Mouse (Mus musculus) liver, embryonic 14.5 days (tissue): Measurements from ENCODE around the gene Pitpnm1. TPM values are rescaled to one million over a fixed set of nuclear protein-coding genes. Genes with fewer than 3 reads are reported as not detected.
A peak's percentile ranks its signal among the peaks of the same experiment; 100 is the strongest.

Experiments
- ATAC-seq: fragments of 200-750 bp; cut with Nextera tagmentation; 2 replicates; pipeline ENCODE4 v1.8.0; 2017; ENCODE audit warnings: moderate number of reproducible peaks, mild to moderate bottlenecking, moderate library complexity; ENCODE audit not compliant: insufficient read depth
- DNase-seq, 3 experiments: peaks; one replicate each; pipeline ENCODE4 v3.0.0-alpha.2; 2012 to 2013; ENCODE audit warnings: low read depth in 3 of 3, low spot score in 3 of 3
- H3K27ac ChIP-seq: fragments of 300-500 bp; sonication (generic); 2 replicates; pipeline ENCODE4 v1.5.1; 2014; ENCODE audit warnings: moderate library complexity, mild to moderate bottlenecking, control low read depth, inconsistent platforms
- H3K27me3 ChIP-seq: fragments of 300-500 bp; sonication (generic); 2 replicates; pipeline ENCODE4 v1.6.1; 2014; ENCODE audit warnings: mild to moderate bottlenecking, low read length, moderate library complexity; ENCODE audit not compliant: control insufficient read depth, insufficient read depth
- H3K36me3 ChIP-seq: fragments of 300-500 bp; sonication (generic); replicated peaks from 2 replicates; pipeline ENCODE4 v1.6.1; 2014; ENCODE audit warnings: low read depth; ENCODE audit not compliant: control insufficient read depth, insufficient read depth
- H3K4me1 ChIP-seq, 2 experiments: fragments of 200-500 bp in 1 of 2; fragments of 300-500 bp in 1 of 2; sonication (generic) in 1 of 2; replicated peaks; 2 replicates each; pipeline ENCODE4 v1.6.1; 2012 to 2014; ENCODE audit warnings: antibody characterized with exemption in 1 of 2, inconsistent platforms in 1 of 2, low read length in 1 of 2; ENCODE audit not compliant: control insufficient read depth in 2 of 2, insufficient read depth in 2 of 2
- H3K4me2 ChIP-seq: fragments of 300-500 bp; sonication (generic); 2 replicates; pipeline ENCODE4 v1.6.1; 2014; ENCODE audit warnings: low read depth, mild to moderate bottlenecking, control low read depth, moderate library complexity
- H3K4me3 ChIP-seq, 2 experiments: fragments of 200-500 bp in 1 of 2; fragments of 300-500 bp in 1 of 2; sonication (generic) in 1 of 2; 2 replicates each; pipeline ENCODE4 v1.5.1; 2012 to 2014; ENCODE audit warnings: low read depth in 2 of 2, low read length in 2 of 2, mild to moderate bottlenecking in 2 of 2, control low read depth in 1 of 2, inconsistent platforms in 1 of 2, moderate library complexity in 1 of 2; ENCODE audit not compliant: insufficient read depth in 1 of 2
- H3K9ac ChIP-seq: fragments of 300-500 bp; sonication (generic); replicated peaks from 2 replicates; pipeline ENCODE4 v1.6.1; 2014; ENCODE audit warnings: mild to moderate bottlenecking, control low read depth, moderate library complexity
- H3K9me3 ChIP-seq: fragments of 300-500 bp; sonication (generic); 2 replicates; pipeline ENCODE4 v1.6.1; 2016; ENCODE audit warnings: low read length, mixed read lengths; ENCODE audit not compliant: control insufficient read depth
- CTCF ChIP-seq: IDR thresholded peaks from 2 replicates; pipeline ENCODE4 v1.5.1; 2016; ENCODE audit warnings: antibody characterized with exemption, low read depth, control low read depth
- EP300 ChIP-seq: IDR thresholded peaks from 2 replicates; pipeline ENCODE4 v1.6.1; 2016; ENCODE audit warnings: antibody characterized with exemption, low read depth
- WGBS: fragments of 180-500 bp; shearing (Covaris S2); extraction: QIAGEN DNeasy Blood & Tissue Kit; methylation state at CpG from one replicate; pipeline ENCODE4 v1.1.7; 2014; ENCODE audit not compliant: insufficient replicate concordance; 5-methylcytosine and 5-hydroxymethylcytosine counted together
- polyA plus RNA-seq, 2 experiments: library from polyadenylated mRNA; depleted of rRNA in 1 of 2; stranded (reverse) in 1 of 2; unstranded in 1 of 2; fragments of >200 nt; fragmentation: Nextera tagmentation in 1 of 2; extraction: Ambion mirVana in 1 of 2; gene quantifications; 2 replicates each; pipeline versions ENCODE4 v1.2.1 to v1.2.3; 2012 to 2014

Pitpnm1 gene
- polyA plus RNA-seq, 2 experiments, result 3.4 to 7.1 TPM

- TF ChIP-seq EP300 (no peak), CTCF (no peak)
- Histone ChIP-seq H3K4me2 (peak overlapping the region; percentile 88), H3K4me1 (peaks cover 4 to 12% of the 10 kb centered on the region in 2 experiments), H3K9ac (peak overlapping the region; percentile 35; the same call in 1 of the 2 replicates), H3K27ac (no peak overlapping the region), H3K9me3 (no peaks in the 10 kb centered on the region), H3K27me3 (no peaks in the 10 kb centered on the region), H3K4me3 (peak overlapping the region; percentile 38 to 94; a peak in 3 of 4 replicates), H3K36me3 (0 out of 2 replicates have a peak, but pooled peaks cover 3% of the 10 kb centered on the region)
- ATAC-seq, result peak; percentile 26
- no peak for DNase-seq
- 40% methylated on average over 9 of the region's 9 CpGs for WGBS
These were observed 48.1 kb downstream of the Pitpnm1 start for GRCm38 (mm10) chr19:4147782-4148490.

DNA sequence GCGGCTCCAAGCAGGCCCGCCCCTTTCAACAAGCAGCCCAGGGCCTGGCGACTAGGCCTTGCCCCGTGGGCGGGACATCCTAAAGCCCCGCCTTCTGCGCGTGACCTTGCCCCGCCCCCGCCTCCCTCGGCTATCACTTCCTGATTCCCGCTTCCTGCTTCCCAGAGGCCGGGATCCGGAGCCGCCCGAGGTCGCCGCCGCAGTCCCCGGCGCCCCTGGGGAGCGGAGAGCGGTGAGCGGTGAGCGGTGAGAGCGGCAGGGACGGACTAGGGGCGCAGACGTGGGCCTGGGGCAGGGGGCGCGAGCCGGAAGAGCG is 48.7 kb downstream of the Pitpnm1 start, which contains the start of gene Coro1b:
Coro1b (plus strand) TSS at position 129 of the 316 bp plus-strand sequence.
- peak; percentile 90 for ATAC-seq
- peak within 1 kb of the TSS; percentile 70 for H3K27ac ChIP-seq
- no peak for TF ChIP-seq CTCF
- TF ChIP-seq EP300, result no peak
- H3K27me3 ChIP-seq, result no peaks in the 10 kb centered on the region
- H3K9me3 ChIP-seq, result no peaks in the 10 kb centered on the region
- under 1% methylated on average over 29 of the region's 33 CpGs for WGBS
- peak within 1 kb of the TSS; percentile 91 for H3K9ac ChIP-seq
- peaks cover 4 to 12% of the 10 kb centered on the region in 2 experiments for H3K4me1 ChIP-seq
- peak; percentile 77 to 83 (median 78) for DNase-seq
- H3K36me3 ChIP-seq, result 0 out of 2 replicates have a peak, but pooled peaks cover 3% of the 10 kb centered on the region
- peak within 1 kb of the TSS; percentile 78 to 94 for H3K4me3 ChIP-seq
- H3K4me2 ChIP-seq, result peak within 1 kb of the TSS; percentile 88

DNA sequence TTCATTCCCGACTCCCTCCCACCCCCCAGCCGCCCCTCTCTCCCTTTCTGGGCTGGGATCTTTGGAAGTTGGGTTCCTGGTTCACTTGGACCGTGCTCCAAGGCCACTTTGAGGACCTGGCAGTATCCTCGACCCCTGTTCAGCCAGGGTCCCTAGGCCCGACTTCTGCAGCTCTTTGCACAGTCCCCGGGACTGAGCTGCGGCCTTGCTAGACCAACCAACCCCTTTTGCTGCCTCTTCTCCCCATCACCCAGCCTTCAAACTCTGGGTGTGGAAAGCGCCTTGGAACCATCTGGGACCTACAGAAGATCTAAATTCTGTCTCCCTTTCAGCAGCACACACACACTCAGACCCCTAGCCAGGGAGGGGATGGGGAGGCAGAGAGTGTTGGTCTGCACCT is 49.0 kb downstream of the Pitpnm1 start:
- H3K9me3 ChIP-seq, result no peaks in the 10 kb centered on the region
- no peak for DNase-seq
- H3K27me3 ChIP-seq, result no peaks in the 10 kb centered on the region
- under 1% methylated on average over 8 of the region's 8 CpGs for WGBS
- H3K4me2 ChIP-seq, result peak overlapping the region; percentile 88
- H3K9ac ChIP-seq, result peak overlapping the region; percentile 91
- TF ChIP-seq CTCF (no peak), EP300 (no peak)
- H3K27ac ChIP-seq, result peak overlapping the region; percentile 70
- H3K4me1 ChIP-seq, result peaks cover 4 to 12% of the 10 kb centered on the region in 2 experiments
- H3K4me3 ChIP-seq, result peak overlapping the region; percentile 78 to 94
- H3K36me3 ChIP-seq, result 0 out of 2 replicates have a peak, but pooled peaks cover 3% of the 10 kb centered on the region
- ATAC-seq, result peak; percentile 36; the same call in 1 of the 2 replicates

GRCm38 (mm10) chr19:4149283-4149682 is 49.5 kb downstream of the Pitpnm1 start:
- DNase-seq (no peak), ATAC-seq (no peak)
- TF ChIP-seq EP300, result no peak
- TF ChIP-seq CTCF, result no peak
- H3K4me2 ChIP-seq, result peak overlapping the region; percentile 88
- peak overlapping the region; percentile 70 for H3K27ac ChIP-seq
- no peaks in the 10 kb centered on the region for H3K9me3 ChIP-seq
- peak overlapping the region; percentile 91 for H3K9ac ChIP-seq
- WGBS, result 68% methylated on average over 11 of the region's 11 CpGs
- no peaks in the 10 kb centered on the region for H3K27me3 ChIP-seq
- H3K4me1 ChIP-seq, result peaks cover 4 to 12% of the 10 kb centered on the region in 2 experiments
- peak overlapping the region; percentile 78 to 94 for H3K4me3 ChIP-seq
- 0 out of 2 replicates have a peak, but pooled peaks cover 3% of the 10 kb centered on the region for H3K36me3 ChIP-seq

DNA sequence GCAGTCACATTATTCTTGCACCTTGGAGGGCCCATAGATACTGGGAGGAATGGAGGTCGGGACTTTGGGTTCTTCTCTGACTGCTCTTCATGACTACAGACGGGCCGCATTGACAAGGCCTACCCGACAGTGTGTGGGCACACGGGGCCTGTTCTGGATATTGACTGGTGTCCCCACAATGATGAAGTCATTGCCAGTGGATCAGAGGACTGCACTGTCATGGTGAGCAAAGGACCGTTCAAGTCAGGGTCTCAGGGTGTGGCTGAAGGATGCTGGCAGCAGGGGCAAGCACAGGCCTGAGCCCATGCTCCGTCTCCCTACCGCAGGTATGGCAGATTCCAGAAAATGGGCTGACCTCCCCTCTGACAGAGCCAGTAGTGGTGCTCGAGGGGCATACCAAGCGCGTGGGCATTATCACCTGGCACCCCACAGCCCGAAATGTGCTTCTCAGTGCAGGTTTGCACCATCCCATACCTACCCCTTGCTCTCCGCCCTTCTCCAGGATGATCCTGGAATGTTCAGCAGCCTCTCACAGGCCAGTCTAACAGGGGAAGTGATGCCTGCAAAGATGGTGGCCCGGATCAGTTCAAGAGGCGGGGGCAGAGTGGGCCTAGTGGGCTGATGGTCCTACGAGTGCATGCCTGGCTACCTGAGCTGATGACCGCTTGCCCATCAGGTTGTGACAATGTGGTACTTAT is 50.1 kb downstream of the Pitpnm1 start:
- peaks cover 4 to 12% of the 10 kb centered on the region in 2 experiments for H3K4me1 ChIP-seq

More for the DNA sequence above, 50.1 kb downstream of the Pitpnm1 start:
- Histone ChIP-seq H3K27ac (no peak overlapping the region), H3K9me3 (no peaks in the 10 kb centered on the region), H3K36me3 (0 out of 2 replicates have a peak, but pooled peaks cover 3% of the 10 kb centered on the region), H3K4me3 (no peak overlapping the region; a peak in 1 of 4 replicates), H3K4me2 (peak overlapping the region; percentile 88; the same call in 1 of the 2 replicates), H3K27me3 (no peaks in the 10 kb centered on the region), H3K9ac (no peak overlapping the region)
- TF ChIP-seq CTCF, result no peak
- no peak for TF ChIP-seq EP300
- 82% methylated on average over 17 of the region's 17 CpGs for WGBS
- ATAC-seq (no peak), DNase-seq (no peak)
